14 mouse cellular contexts compared by ENCODE assay signal in genomic region chr1:138622431-138622830, GRCm38 (mm10). TPM values are rescaled to one million over a fixed set of nuclear protein-coding genes. Genes with fewer than 3 reads are reported as not detected.
A peak's percentile ranks its signal among the peaks of the same experiment; 100 is the strongest.
DNase-seq lines count a peak whose midpoint lies in the region; ATAC-seq lines count a peak whose summit lies in the region.
"Had no signal": no experiment of that assay in that cellular context is flagged by ENCODE, and none has a peak within 500 bp of the region (broad histone marks: within the 10 kb centered on the region; RNA-seq: fewer than 3 reads in every experiment).

No protein-coding gene starts in this region.

- DNase-seq in adrenal gland, adult (ENCODE audit: inconsistent age in 2 of 2, low spot score in 1 of 2) = peak; percentile 46 to 80
- DNase-seq in adrenal gland, adult 18-20 months (ENCODE audit: low spot score in 2 of 2) = no peak
- DNase-seq in midbrain, embryonic 11.5 days (ENCODE audit: low spot score, missing footprints) = peak; percentile 39
- peak; percentile 77 for DNase-seq in gastrocnemius, postnatal 14 days
- peak; percentile 28 for DNase-seq in lung, postnatal 25 days (ENCODE audit: low spot score)
- DNase-seq in right cerebral cortex, adult 18-20 months = no peak
- DNase-seq in left cerebral cortex, postnatal 4 days = no peak
- DNase-seq: cerebellum, adult 8-10 months; forebrain, postnatal 0 days; kidney, postnatal 10 days had no signal

- H3K27me3 ChIP-seq in midbrain, embryonic 11.5 days (ENCODE audit: control insufficient read depth, insufficient read depth, low read length) = no peaks in the 10 kb centered on the region
- no peaks in the 10 kb centered on the region for H3K27me3 ChIP-seq in midbrain, embryonic 15.5 days (replicated peaks)
- H3K27me3 ChIP-seq: hindbrain, embryonic 13.5 days; limb, embryonic 12.5 days had no signal

- ATAC-seq in midbrain, embryonic 11.5 days (ENCODE audit: low FRiP score) = no peak
- ATAC-seq in midbrain, embryonic 15.5 days (replicated peaks) = no peak
- ATAC-seq: forebrain, postnatal 0 days had no signal

- H3K27ac ChIP-seq in midbrain, embryonic 11.5 days (ENCODE audit: low read depth, low read length) = no peak overlapping the region
- no peak overlapping the region for H3K27ac ChIP-seq in midbrain, embryonic 15.5 days
- H3K27ac ChIP-seq: hindbrain, embryonic 13.5 days; limb, embryonic 12.5 days; midbrain, embryonic 10.5 days had no signal

- H3K4me1 ChIP-seq in midbrain, embryonic 11.5 days (ENCODE audit: control insufficient read depth, insufficient read depth, low read length) = peaks cover 2% of the 10 kb centered on the region; the same call in 1 of the 2 replicates
- peaks cover 21% of the 10 kb centered on the region for H3K4me1 ChIP-seq in midbrain, embryonic 15.5 days

- no peaks in the 10 kb centered on the region for H3K9me3 ChIP-seq in midbrain, embryonic 11.5 days (ENCODE audit: control insufficient read depth, low read length)
- H3K9me3 ChIP-seq in midbrain, embryonic 15.5 days = no peaks in the 10 kb centered on the region
- H3K9me3 ChIP-seq: hindbrain, embryonic 13.5 days; limb, embryonic 12.5 days; midbrain, embryonic 10.5 days had no signal

- no peak overlapping the region for H3K9ac ChIP-seq in midbrain, embryonic 11.5 days (ENCODE audit: low read length)
- H3K9ac ChIP-seq in midbrain, embryonic 15.5 days = no peak overlapping the region
- H3K9ac ChIP-seq: forebrain, postnatal 0 days; hindbrain, embryonic 13.5 days; limb, embryonic 12.5 days had no signal

- no peak overlapping the region for H3K4me3 ChIP-seq in midbrain, embryonic 11.5 days (ENCODE audit: low read depth, low read length)
- no peak overlapping the region for H3K4me3 ChIP-seq in midbrain, embryonic 15.5 days
- H3K4me3 ChIP-seq: hindbrain, embryonic 13.5 days; limb, embryonic 12.5 days; midbrain, embryonic 10.5 days had no signal

- H3K36me3 ChIP-seq in midbrain, embryonic 11.5 days (ENCODE audit: control insufficient read depth, insufficient read depth, low read length) = no peaks in the 10 kb centered on the region
- no peaks in the 10 kb centered on the region for H3K36me3 ChIP-seq in midbrain, embryonic 15.5 days (replicated peaks)
- H3K36me3 ChIP-seq: hindbrain, embryonic 13.5 days; limb, embryonic 12.5 days; midbrain, embryonic 10.5 days had no signal

- intact Hi-C loops in gastrocnemius, postnatal 14 days (cut with DNase I; ENCODE audit: low total_unique reads) = loop anchor here (10.0 kb wide), 2 partner anchors 58 to 128 kb away; no protein-coding TSS in a partner anchor
- intact Hi-C loops in left cerebral cortex, postnatal 4 days (cut with DNase I) = no loop called here

- WGBS in midbrain, embryonic 11.5 days = 79% methylated on average over 3 of the region's 3 CpGs
- WGBS in midbrain, embryonic 15.5 days = 77% methylated on average over 3 of the region's 3 CpGs

- no peak overlapping the region for H3K4me2 ChIP-seq in midbrain, embryonic 11.5 days
- no peak overlapping the region for H3K4me2 ChIP-seq in midbrain, embryonic 15.5 days
- H3K4me2 ChIP-seq: hindbrain, embryonic 13.5 days; limb, embryonic 12.5 days had no signal

RNA-seq across cellular contexts. Expression of gene Nek7, which starts 2.5 kb away (rescaled TPM):
- total RNA-seq in adrenal gland, adult 18-20 months (2021) = 10 to 100 TPM; 43.8 to 52.3 TPM
- 30.6 and 37.1 TPM in 2 replicates for polyA plus RNA-seq in midbrain, embryonic 11.5 days (2014; fragmentation: Nextera tagmentation; extraction: Ambion mirVana)
- 17.8 and 21.4 TPM in 2 replicates for polyA plus RNA-seq in midbrain, embryonic 15.5 days (2015; fragmentation: Nextera tagmentation; extraction: Ambion mirVana)
- total RNA-seq in gastrocnemius, postnatal 14 days (2021) = 10 to 100 TPM; 51.2 to 56.9 TPM
- total RNA-seq in left cerebral cortex, postnatal 4 days (2021) = 10 to 100 TPM; 10.2 to 11.5 TPM

Comparison
In these comparisons a context has a peak if more than half of its experiments do, and no peak if none do; other contexts are left out.
1. DNase-seq: peak in adrenal gland, adult (2 of 2), midbrain, embryonic 11.5 days (single experiment), gastrocnemius, postnatal 14 days (single experiment) and lung, postnatal 25 days (single experiment); none in adrenal gland, adult 18-20 months (0 of 2), right cerebral cortex, adult 18-20 months (single experiment) and left cerebral cortex, postnatal 4 days (single experiment).